Mouse (Mus musculus): Measurements from ENCODE around the gene Tex38. TPM values are rescaled to one million over a fixed set of nuclear protein-coding genes. Genes with fewer than 3 reads are reported as not detected.

Tex38 gene
- polyA plus RNA-seq, 1 experiment from 2014 or later: 0.34 TPM

GRCm38 (mm10) chr4:115820944-115821343 is 40.1 kb upstream of the Tex38 start:
- Histone ChIP-seq H3K4me3 (ENCODE audit: low read length) (no peak overlapping the region), H3K36me3 (ENCODE audit: control insufficient read depth, insufficient read depth, low read length) (no peaks in the 10 kb centered on the region), H3K9ac (ENCODE audit: low read depth, low read length) (no peak overlapping the region), H3K27ac (ENCODE audit: low read length) (no peak overlapping the region), H3K9me3 (ENCODE audit: control insufficient read depth, low read length) (no peaks in the 10 kb centered on the region), H3K27me3 (replicated peaks; ENCODE audit: control insufficient read depth, insufficient read depth, low read length) (no peaks in the 10 kb centered on the region), H3K4me1 (ENCODE audit: control insufficient read depth, insufficient read depth, low read length) (0 out of 2 replicates have a peak, but pooled peaks cover 5% of the 10 kb centered on the region), H3K4me2 (ENCODE audit: low read depth, low read length) (no peak overlapping the region)
- WGBS: 64% methylated on average over 3 of the region's 3 CpGs
- no peak for ATAC-seq

GRCm38 (mm10) chr4:115820199-115820598 is 39.4 kb upstream of the Tex38 start:
- Histone ChIP-seq H3K4me1 (ENCODE audit: control insufficient read depth, insufficient read depth, low read length) (0 out of 2 replicates have a peak, but pooled peaks cover 5% of the 10 kb centered on the region), H3K27ac (ENCODE audit: low read length) (no peak overlapping the region), H3K9ac (ENCODE audit: low read depth, low read length) (no peak overlapping the region), H3K4me3 (ENCODE audit: low read length) (no peak overlapping the region), H3K9me3 (ENCODE audit: control insufficient read depth, low read length) (no peaks in the 10 kb centered on the region), H3K27me3 (replicated peaks; ENCODE audit: control insufficient read depth, insufficient read depth, low read length) (no peaks in the 10 kb centered on the region), H3K36me3 (ENCODE audit: control insufficient read depth, insufficient read depth, low read length) (no peaks in the 10 kb centered on the region), H3K4me2 (ENCODE audit: low read depth, low read length) (no peak overlapping the region)
- 66% methylated on average over 3 of the region's 3 CpGs for WGBS
- no peak for ATAC-seq

GRCm38 (mm10) chr4:115815606-115816005 is 34.8 kb upstream of the Tex38 start:
- H3K27ac ChIP-seq (ENCODE audit: low read length): no peak overlapping the region
- WGBS: 89% methylated on average over 5 of the region's 5 CpGs
- H3K4me3 ChIP-seq (ENCODE audit: low read length): no peak overlapping the region
- H3K4me2 ChIP-seq (ENCODE audit: low read depth, low read length): no peak overlapping the region
- H3K36me3 ChIP-seq (ENCODE audit: control insufficient read depth, insufficient read depth, low read length): no peaks in the 10 kb centered on the region
- H3K9ac ChIP-seq (ENCODE audit: low read depth, low read length): no peak overlapping the region
- no peaks in the 10 kb centered on the region for H3K9me3 ChIP-seq (ENCODE audit: control insufficient read depth, low read length)
- H3K27me3 ChIP-seq (replicated peaks; ENCODE audit: control insufficient read depth, insufficient read depth, low read length): no peaks in the 10 kb centered on the region
- no peak for ATAC-seq
- H3K4me1 ChIP-seq (ENCODE audit: control insufficient read depth, insufficient read depth, low read length): no peaks in the 10 kb centered on the region

GRCm38 (mm10) chr4:115812326-115812725 is 31.5 kb upstream of the Tex38 start:
- H3K27ac ChIP-seq (ENCODE audit: low read length): no peak overlapping the region
- H3K9me3 ChIP-seq (ENCODE audit: control insufficient read depth, low read length): no peaks in the 10 kb centered on the region
- no peak for ATAC-seq
- H3K4me3 ChIP-seq (ENCODE audit: low read length): no peak overlapping the region
- no peak overlapping the region for H3K9ac ChIP-seq (ENCODE audit: low read depth, low read length)
- no peak overlapping the region for H3K4me2 ChIP-seq (ENCODE audit: low read depth, low read length)
- H3K4me1 ChIP-seq (ENCODE audit: control insufficient read depth, insufficient read depth, low read length): no peaks in the 10 kb centered on the region
- no peaks in the 10 kb centered on the region for H3K27me3 ChIP-seq (replicated peaks; ENCODE audit: control insufficient read depth, insufficient read depth, low read length)
- WGBS: 84% methylated on average over 4 of the region's 4 CpGs
- H3K36me3 ChIP-seq (ENCODE audit: control insufficient read depth, insufficient read depth, low read length): no peaks in the 10 kb centered on the region

- H3K9ac ChIP-seq (ENCODE audit: low read depth, low read length): no peak overlapping the region
- H3K4me3 ChIP-seq (ENCODE audit: low read length): no peak overlapping the region
- 75% methylated on average over 3 of the region's 3 CpGs for WGBS
- ATAC-seq: no peak
- no peak overlapping the region for H3K27ac ChIP-seq (ENCODE audit: low read length)
- H3K4me1 ChIP-seq (ENCODE audit: control insufficient read depth, insufficient read depth, low read length): peaks cover 3% of the 10 kb centered on the region; the same call in 1 of the 2 replicates
- H3K4me2 ChIP-seq (ENCODE audit: low read depth, low read length): no peak overlapping the region
- no peaks in the 10 kb centered on the region for H3K9me3 ChIP-seq (ENCODE audit: control insufficient read depth, low read length)
- H3K36me3 ChIP-seq (ENCODE audit: control insufficient read depth, insufficient read depth, low read length): peaks cover 6% of the 10 kb centered on the region; the same call in 1 of the 2 replicates
- H3K27me3 ChIP-seq (replicated peaks; ENCODE audit: control insufficient read depth, insufficient read depth, low read length): no peaks in the 10 kb centered on the region
Measured at GRCm38 (mm10) chr4:115799981-115800380, 19.2 kb upstream of the Tex38 start.

GRCm38 (mm10) chr4:115795360-115795759 is 14.5 kb upstream of the Tex38 start:
- Histone ChIP-seq H3K4me3 (ENCODE audit: low read length) (no peak overlapping the region), H3K36me3 (ENCODE audit: control insufficient read depth, insufficient read depth, low read length) (peaks cover 8% of the 10 kb centered on the region; the same call in 1 of the 2 replicates), H3K4me2 (ENCODE audit: low read depth, low read length) (no peak overlapping the region), H3K4me1 (ENCODE audit: control insufficient read depth, insufficient read depth, low read length) (peaks cover 6% of the 10 kb centered on the region; the same call in 1 of the 2 replicates), H3K27me3 (replicated peaks; ENCODE audit: control insufficient read depth, insufficient read depth, low read length) (no peaks in the 10 kb centered on the region), H3K9ac (ENCODE audit: low read depth, low read length) (no peak overlapping the region), H3K27ac (ENCODE audit: low read length) (peak overlapping the region; percentile 70), H3K9me3 (ENCODE audit: control insufficient read depth, low read length) (no peaks in the 10 kb centered on the region)
- WGBS: 37% methylated on average over 3 of the region's 3 CpGs
- ATAC-seq: peak; percentile 96

- Histone ChIP-seq H3K4me1 (ENCODE audit: control insufficient read depth, insufficient read depth, low read length) (peaks cover 6% of the 10 kb centered on the region), H3K9ac (ENCODE audit: low read depth, low read length) (no peak overlapping the region), H3K4me3 (ENCODE audit: low read length) (no peak overlapping the region), H3K4me2 (ENCODE audit: low read depth, low read length) (no peak overlapping the region), H3K36me3 (ENCODE audit: control insufficient read depth, insufficient read depth, low read length) (peaks cover 2% of the 10 kb centered on the region; the same call in 1 of the 2 replicates), H3K27me3 (replicated peaks; ENCODE audit: control insufficient read depth, insufficient read depth, low read length) (no peaks in the 10 kb centered on the region), H3K27ac (ENCODE audit: low read length) (no peak overlapping the region), H3K9me3 (ENCODE audit: control insufficient read depth, low read length) (no peaks in the 10 kb centered on the region)
- WGBS: 80% methylated on average over 3 of the region's 3 CpGs
- no peak for ATAC-seq
Measured at GRCm38 (mm10) chr4:115790864-115791263, 10.0 kb upstream of the Tex38 start.

GRCm38 (mm10) chr4:115785511-115786034 is 4.8 kb upstream of the Tex38 start:
- H3K4me1 ChIP-seq (ENCODE audit: control insufficient read depth, insufficient read depth, low read length): peaks cover 10% of the 10 kb centered on the region
- ATAC-seq: peak; percentile 61
- 39% methylated on average over 7 of the region's 7 CpGs for WGBS
- H3K27me3 ChIP-seq (replicated peaks; ENCODE audit: control insufficient read depth, insufficient read depth, low read length): no peaks in the 10 kb centered on the region
- peak overlapping the region; percentile 76 for H3K27ac ChIP-seq (ENCODE audit: low read length)
- H3K4me2 ChIP-seq (ENCODE audit: low read depth, low read length): peak overlapping the region; percentile 79
- H3K4me3 ChIP-seq (ENCODE audit: low read length): peak overlapping the region; percentile 85
- no peaks in the 10 kb centered on the region; the same call in 1 of the 2 replicates for H3K36me3 ChIP-seq (ENCODE audit: control insufficient read depth, insufficient read depth, low read length)
- H3K9ac ChIP-seq (ENCODE audit: low read depth, low read length): peak overlapping the region; percentile 90
- no peaks in the 10 kb centered on the region for H3K9me3 ChIP-seq (ENCODE audit: control insufficient read depth, low read length)

GRCm38 (mm10) chr4:115784769-115785510 is 4.1 kb upstream of the Tex38 start, which contains the start of gene Atpaf1:
Gene Atpaf1, plus strand, starts transcription at chr4:115784812.
- ATAC-seq: peak; percentile 91
- H3K27me3 ChIP-seq (replicated peaks; ENCODE audit: control insufficient read depth, insufficient read depth, low read length): no peaks in the 10 kb centered on the region

More at GRCm38 (mm10) chr4:115784769-115785510, 4.1 kb upstream of the Tex38 start, which contains the start of gene Atpaf1:
- peak within 1 kb of the TSS; percentile 90 for H3K9ac ChIP-seq (ENCODE audit: low read depth, low read length)
- H3K36me3 ChIP-seq (ENCODE audit: control insufficient read depth, insufficient read depth, low read length): no peaks in the 10 kb centered on the region; the same call in 1 of the 2 replicates
- peak within 1 kb of the TSS; percentile 85 for H3K4me3 ChIP-seq (ENCODE audit: low read length)
- peak within 1 kb of the TSS; percentile 79 for H3K4me2 ChIP-seq (ENCODE audit: low read depth, low read length)
- no peaks in the 10 kb centered on the region for H3K9me3 ChIP-seq (ENCODE audit: control insufficient read depth, low read length)
- peaks cover 10% of the 10 kb centered on the region for H3K4me1 ChIP-seq (ENCODE audit: control insufficient read depth, insufficient read depth, low read length)
- WGBS: under 1% methylated on average over 69 of the region's 69 CpGs
- H3K27ac ChIP-seq (ENCODE audit: low read length): peak within 1 kb of the TSS; percentile 76

Measured in intestine, embryonic 16.5 days (tissue).